Mouse (Mus musculus) urinary bladder, adult 18-20 months (tissue): Measurements from ENCODE around the gene Pid1.
"Not testable (repeated sequence)": the region's sequence is repeated elsewhere in the genome, so short reads cannot be mapped to it uniquely, and the experiment has no call there.

Experiments
- DNase-seq, 2 experiments: peaks; one replicate each; pipeline ENCODE4 v3.0.0; 2022; ENCODE audit warnings: low spot score in 2 of 2, mixed read lengths in 2 of 2

Gene Pid1

GRCm38 (mm10) chr1:84359611-84360500 lies 4.1 kb downstream of the Pid1 start:
- peak in 1 of 2 experiments; percentile 59 for DNase-seq

- no peak for DNase-seq
These were observed 6.8 kb downstream of the Pid1 start for GRCm38 (mm10) chr1:84357216-84357615.

- DNase-seq, result no peak
These were observed 13.7 kb downstream of the Pid1 start for GRCm38 (mm10) chr1:84350262-84350661.

GRCm38 (mm10) chr1:84347796-84348476 lies 16.0 kb downstream of the Pid1 start:
- no peak for DNase-seq

- not testable (repeated sequence) for DNase-seq
These were observed 31.2 kb downstream of the Pid1 start for GRCm38 (mm10) chr1:84332797-84333196.

- DNase-seq, result not testable (repeated sequence)
These were observed 32.1 kb downstream of the Pid1 start for GRCm38 (mm10) chr1:84331861-84332260.

GRCm38 (mm10) chr1:84325309-84325708 lies 38.7 kb downstream of the Pid1 start:
- DNase-seq, result no peak

GRCm38 (mm10) chr1:84321327-84321726 lies 42.7 kb downstream of the Pid1 start:
- DNase-seq, result no peak

- no peak for DNase-seq
These were observed 45.4 kb downstream of the Pid1 start for GRCm38 (mm10) chr1:84318569-84318968.

- no peak for DNase-seq
These were observed 46.2 kb downstream of the Pid1 start for GRCm38 (mm10) chr1:84317827-84318226.

GRCm38 (mm10) chr1:84309966-84310460 lies 54.0 kb downstream of the Pid1 start:
- DNase-seq, result peak in 1 of 2 experiments; percentile 27

GRCm38 (mm10) chr1:84305713-84306421 lies 58.1 kb downstream of the Pid1 start:
- no peak for DNase-seq

- DNase-seq, result no peak
These were observed 61.2 kb downstream of the Pid1 start for GRCm38 (mm10) chr1:84302788-84303187.

GRCm38 (mm10) chr1:84299719-84300118 lies 64.3 kb downstream of the Pid1 start:
- peak in 1 of 2 experiments; percentile 24 for DNase-seq

- DNase-seq, result peak; percentile 25 to 56
These were observed 77.3 kb downstream of the Pid1 start for GRCm38 (mm10) chr1:84286682-84287111.

GRCm38 (mm10) chr1:84285620-84286019 lies 78.4 kb downstream of the Pid1 start:
- DNase-seq, result no peak

GRCm38 (mm10) chr1:84284293-84285068 lies 79.5 kb downstream of the Pid1 start:
- DNase-seq, result peak; percentile 56 to 73

GRCm38 (mm10) chr1:84283119-84283518 lies 80.9 kb downstream of the Pid1 start:
- DNase-seq, result no peak

GRCm38 (mm10) chr1:84280171-84280570 lies 83.8 kb downstream of the Pid1 start:
- DNase-seq, result no peak

GRCm38 (mm10) chr1:84278359-84279255 lies 85.4 kb downstream of the Pid1 start:
- no peak for DNase-seq
